Mouse (Mus musculus): ENCODE results near the gene Tmem82.

Tmem82 gene

DNA sequence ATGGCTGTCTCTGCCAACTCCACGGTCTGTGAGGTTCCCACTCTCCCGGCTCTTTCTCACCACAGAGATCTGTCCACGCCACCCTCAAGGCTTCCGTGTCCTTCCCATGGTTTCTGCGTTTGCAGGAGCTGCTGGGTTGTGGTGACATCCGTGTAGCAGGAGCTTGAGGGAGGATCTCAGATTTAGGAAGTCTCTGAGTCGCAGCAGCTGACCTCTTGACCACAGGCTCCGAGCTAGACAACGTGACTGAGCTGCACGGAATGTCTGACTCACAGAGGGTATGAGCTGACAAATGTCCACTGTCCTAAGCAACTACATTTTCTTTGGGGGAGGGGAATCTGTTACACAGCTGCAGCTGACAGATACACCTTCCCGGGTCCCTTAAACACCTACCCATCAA, 12.6 kb downstream of the Tmem82 start, which contains the start of gene Fblim1:
TSS of gene Fblim1 (minus strand) at position 236 of the 400 bp plus-strand sequence.
- DNase-seq = no peak

DNA sequence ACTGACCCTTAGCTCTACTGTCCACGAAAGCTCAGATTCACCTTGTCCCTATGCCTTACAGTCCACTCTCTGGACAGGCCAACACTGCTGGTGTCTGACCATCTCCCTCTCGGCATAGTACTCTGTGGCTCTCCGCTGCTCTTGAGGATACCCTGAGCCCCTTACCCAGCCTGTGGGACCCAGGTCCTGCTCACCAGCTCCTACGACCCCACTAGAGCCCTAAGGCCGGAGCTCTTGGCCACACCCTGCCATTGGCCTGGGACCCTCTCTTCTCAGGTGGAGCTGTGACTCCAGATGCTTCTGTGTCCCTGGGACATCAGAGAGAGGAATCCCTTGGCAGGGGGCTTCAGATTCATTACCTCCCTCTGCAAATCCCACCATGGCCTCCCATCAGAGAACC, 13.0 kb downstream of the Tmem82 start:
- DNase-seq = no peak

- DNase-seq = no peak
Measured at GRCm38 (mm10) chr4:141604493-141604892, 13.9 kb downstream of the Tmem82 start.

GRCm38 (mm10) chr4:141603921-141604320, 14.5 kb downstream of the Tmem82 start:
- DNase-seq = no peak

- DNase-seq = no peak
Measured at GRCm38 (mm10) chr4:141602523-141603223, 15.8 kb downstream of the Tmem82 start.

- no peak for DNase-seq
Measured at GRCm38 (mm10) chr4:141601148-141601862, 17.1 kb downstream of the Tmem82 start.

GRCm38 (mm10) chr4:141600364-141600763, 18.1 kb downstream of the Tmem82 start:
- DNase-seq = no peak

DNA sequence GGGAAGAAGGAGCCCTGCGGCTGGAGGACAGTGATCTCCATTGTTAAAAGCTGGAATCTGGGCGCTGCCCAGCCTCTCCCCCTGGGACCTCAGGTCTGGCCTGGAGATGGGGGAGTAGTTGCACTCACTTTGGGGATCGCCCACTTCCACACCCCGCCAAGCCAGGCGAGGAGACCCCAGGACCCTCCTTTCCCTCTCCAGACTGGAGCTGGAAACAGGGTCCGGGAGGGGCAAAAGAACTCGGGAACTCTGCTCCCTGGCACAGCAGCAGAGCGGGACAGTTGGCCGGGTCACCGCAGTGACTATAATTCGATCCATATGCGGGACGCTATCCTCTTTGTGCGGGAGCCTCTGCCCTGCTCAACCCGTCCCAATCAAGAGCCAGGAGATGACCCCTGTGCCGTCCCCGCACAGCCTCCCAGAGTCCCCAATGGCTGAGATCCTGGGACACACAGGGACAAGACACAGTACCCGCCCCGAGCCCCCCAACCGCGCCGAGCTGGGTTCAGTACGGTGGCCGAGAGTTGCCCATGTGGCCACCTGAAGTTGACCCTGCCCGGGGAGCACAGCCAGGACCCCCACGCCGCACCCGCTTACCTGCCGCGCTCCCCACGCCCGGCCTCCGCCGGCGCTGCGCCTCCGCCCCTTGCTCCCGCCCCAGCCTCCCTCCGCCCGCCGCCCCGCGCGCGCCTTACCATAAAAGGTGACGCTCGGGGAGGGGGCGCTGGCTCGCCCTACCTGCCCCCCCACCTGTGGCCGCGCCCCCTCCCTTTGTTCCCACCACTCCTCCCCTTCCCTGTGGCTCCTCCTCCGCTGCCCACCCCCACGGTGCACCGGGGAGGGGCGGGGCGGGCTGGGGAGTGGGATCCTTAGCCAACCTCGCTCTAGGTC, 18.9 kb downstream of the Tmem82 start:
- no peak for DNase-seq

- DNase-seq = no peak
Measured at GRCm38 (mm10) chr4:141598894-141599250, 19.6 kb downstream of the Tmem82 start.

GRCm38 (mm10) chr4:141598199-141598893, 20.1 kb downstream of the Tmem82 start:
- DNase-seq = no peak

DNA sequence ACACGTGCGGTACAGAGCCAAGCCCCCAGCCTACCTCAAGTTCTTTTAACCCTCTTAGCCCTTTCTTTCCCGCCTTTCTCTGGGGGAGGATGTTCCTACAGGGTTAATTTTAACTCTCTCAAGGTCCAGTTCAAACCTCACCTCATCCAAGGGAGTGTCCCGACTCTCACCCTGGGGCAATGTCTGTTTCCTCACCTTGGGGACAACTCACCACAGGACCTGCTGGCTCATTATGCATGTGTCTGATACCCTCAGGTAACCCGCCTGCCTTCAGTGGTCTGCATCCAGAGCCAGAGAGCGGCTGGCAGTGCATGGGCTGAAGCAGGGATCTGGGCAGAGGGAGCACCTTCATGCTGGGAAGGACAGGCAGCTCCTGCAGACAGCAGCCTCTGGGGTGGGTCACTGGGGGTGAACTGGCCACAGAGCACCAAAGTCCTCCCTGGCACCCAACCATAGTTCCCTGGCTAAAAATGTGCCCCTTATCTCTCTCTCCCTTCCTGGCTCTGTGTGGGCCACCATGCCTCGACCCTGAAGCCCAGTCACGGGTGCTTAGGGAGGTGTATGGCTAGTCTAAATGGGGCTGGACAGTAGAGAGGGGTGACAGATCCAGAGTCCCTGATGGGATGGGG, 21.6 kb downstream of the Tmem82 start:
- DNase-seq = no peak

DNA sequence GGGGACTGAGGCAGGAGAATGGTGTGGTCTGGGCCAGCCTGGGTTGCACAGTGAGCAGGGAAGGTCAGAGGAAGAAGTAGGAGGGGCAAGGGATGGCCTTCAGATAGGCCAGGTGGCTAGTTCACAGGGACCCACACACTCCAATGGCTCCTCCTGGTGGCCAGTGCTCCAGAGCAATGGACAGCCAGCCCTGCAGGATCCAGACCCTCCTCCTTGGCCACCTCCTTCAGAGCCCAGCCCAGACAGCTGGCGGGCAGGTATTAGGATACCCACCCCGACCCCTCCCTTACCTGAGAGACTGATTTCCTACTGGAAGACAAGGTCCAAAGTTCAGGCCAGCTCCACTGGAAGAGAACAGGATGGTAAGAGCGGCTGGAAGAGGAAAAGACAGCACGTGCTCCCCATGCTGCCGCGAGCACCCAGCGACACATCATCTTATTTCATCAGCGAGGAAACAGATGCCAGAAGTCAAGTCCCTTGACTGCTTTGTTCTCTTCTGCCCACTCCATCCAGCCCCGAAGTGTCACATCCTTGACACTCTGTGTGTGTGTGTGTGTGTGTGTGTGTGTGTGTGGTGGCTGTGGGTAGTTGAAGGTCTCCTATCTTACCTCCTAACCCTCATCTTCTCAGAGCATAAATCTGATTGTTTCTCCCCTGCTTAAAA, 22.7 kb downstream of the Tmem82 start:
- DNase-seq = no peak

DNA sequence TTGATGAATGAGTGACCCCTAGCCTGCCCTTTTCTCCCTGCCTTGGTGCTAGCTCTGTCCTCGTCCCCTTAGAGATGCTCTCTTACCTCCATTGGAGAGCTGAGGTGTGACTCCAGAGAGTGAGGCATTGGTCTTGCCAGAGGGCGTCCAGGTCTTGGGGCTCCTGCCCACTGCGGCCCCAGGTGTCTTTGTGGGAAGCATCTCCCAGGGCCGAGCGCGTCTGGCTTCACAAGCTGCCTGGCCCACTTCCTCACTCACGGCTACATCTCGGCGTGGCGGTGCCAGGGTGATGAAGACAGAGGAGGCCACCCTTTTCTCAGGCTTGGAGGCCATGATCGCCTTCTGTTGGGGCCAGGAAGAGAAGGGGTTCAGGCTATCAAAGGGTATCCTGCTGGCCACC, 23.3 kb downstream of the Tmem82 start:
- no peak for DNase-seq

- no peak for DNase-seq
Measured at GRCm38 (mm10) chr4:141591547-141591946, 26.9 kb downstream of the Tmem82 start.

GRCm38 (mm10) chr4:141583919-141584318, 34.5 kb downstream of the Tmem82 start:
- no peak for DNase-seq

DNA sequence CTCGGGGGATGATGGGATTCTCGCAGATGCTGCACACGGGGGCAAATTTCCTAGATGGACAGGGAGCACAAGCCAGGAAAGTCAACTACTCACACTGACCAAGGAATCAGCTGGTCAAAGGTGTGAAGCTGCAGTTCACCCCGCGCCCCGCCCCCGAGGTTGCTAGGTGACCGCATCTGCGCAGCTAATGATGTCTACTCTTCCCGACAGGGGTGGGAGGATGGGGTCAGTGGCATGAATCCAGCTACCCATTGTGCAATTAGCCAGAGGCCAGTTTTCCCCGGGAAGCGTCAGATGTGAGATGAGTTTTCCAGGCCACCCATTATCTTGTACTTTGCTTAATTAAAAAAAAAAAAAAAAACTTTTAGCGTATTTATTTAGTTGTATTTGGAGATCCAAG, 37.4 kb downstream of the Tmem82 start:
- no peak for DNase-seq

GRCm38 (mm10) chr4:141578833-141579232, 39.6 kb downstream of the Tmem82 start:
- no peak for DNase-seq

- DNase-seq = no peak
Measured at GRCm38 (mm10) chr4:141576877-141577276, 41.6 kb downstream of the Tmem82 start.

DNA sequence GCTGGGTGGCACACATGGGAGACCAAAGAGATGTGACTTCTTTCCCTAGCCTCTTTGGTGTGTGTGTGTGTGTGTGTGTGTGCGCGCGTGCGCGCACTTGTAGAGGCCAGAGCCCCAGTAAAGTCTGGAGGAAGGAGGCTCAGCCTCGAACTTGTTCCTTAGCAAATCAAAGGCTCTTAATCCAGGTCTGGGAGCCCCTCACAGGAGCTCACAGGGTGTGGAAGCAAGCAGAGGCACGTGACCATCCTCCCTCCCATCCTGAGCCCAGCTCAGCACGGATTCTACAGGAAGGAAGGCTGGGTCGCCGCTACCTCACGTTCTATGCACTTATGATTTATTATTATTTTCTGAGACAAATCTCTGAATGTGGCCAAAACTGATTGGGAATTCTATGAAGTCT, 42.0 kb downstream of the Tmem82 start:
- DNase-seq = no peak

DNA sequence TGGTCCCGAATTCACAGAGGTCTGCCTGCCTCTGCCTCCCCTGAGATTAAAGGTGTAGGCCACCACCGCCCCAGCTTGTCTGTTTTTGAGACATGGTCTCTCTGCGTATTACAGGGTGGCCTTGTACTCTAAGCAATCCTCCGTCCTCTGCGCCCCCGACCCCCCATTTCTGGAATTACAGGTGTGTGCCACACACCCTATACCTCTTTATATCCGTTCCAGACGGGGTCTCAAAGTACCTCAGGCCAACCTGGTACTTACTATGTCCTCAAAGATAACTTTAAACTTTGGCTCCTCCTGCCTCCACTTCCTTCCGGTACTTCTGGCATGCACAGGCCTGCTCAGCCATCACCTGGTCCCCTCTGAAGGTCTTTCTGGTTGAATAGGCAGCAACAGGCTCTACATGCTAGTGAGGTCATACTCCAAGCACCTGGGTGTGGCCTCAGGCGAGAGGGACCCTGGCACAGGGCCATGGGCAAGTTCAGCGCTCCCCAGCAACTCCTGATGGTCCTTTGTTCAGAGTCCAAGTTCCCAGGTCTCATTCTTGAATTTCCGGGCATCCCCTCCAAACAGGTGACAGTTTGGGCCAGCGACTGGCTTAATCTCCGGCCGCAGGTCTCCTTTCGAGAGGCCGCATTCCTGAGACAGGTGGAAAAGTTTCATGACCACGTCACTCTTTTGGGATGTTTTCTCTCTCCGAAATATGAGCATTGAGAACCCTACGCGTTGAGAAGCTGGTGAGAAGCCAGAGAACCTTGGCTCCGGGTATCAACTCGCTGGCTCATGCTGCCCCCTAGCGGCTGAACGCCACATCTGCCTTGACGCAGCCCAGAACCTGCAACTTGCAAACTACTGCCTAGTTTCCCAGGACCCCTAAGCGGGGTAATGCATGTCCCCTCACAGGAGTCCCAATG, 43.4 kb downstream of the Tmem82 start:
- DNase-seq = peak; percentile 56 to 61
